Mouse (Mus musculus): Measurements from ENCODE around the gene Cdh11.

DNA sequence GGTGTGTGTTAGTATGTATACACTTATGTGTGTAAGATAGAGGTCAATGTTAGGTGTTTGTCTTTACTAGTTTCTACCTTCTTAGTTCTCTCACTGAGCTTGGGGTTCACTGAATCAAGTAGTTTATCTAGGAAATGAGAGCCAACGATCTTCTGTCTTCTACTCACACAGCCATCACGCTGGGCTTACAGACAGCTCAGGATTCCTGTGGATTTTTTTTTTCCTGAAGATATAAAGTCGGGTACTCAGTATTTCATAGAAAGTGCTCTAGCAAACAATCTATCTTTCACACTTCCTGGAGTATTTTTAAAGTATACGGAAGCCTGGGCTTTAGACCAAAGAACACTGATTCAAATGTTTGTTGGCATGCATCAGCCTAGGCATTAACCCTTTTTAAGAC, 184.1 kb downstream of the Cdh11 start:
- TF ChIP-seq ZC3H11A (IDR thresholded peaks at IDR 0.05; ENCODE audit: borderline replicate concordance, low read depth, low read length) (no peak), MAFK (IDR thresholded peaks at IDR 0.05; ENCODE audit: insufficient read depth, low read depth, low read length) (no peak), HCFC1 (IDR thresholded peaks at IDR 0.05; ENCODE audit: borderline replicate concordance, insufficient read depth, low read length) (no peak), ZNF384 (IDR thresholded peaks at IDR 0.05; ENCODE audit: low read depth, low read length) (no peak)
